Mouse (Mus musculus) neural tube, embryonic 10.5 days (tissue): ENCODE measurements around the gene Tcte2.

Experiments
- DNase-seq: peaks from one replicate; pipeline ENCODE4 v3.0.0-alpha.2; 2017; ENCODE audit warnings: low spot score; ENCODE audit errors: extremely low spot score

Tcte2 gene

GRCm38 (mm10) chr17:13745373-13745772, 16.3 kb downstream of the Tcte2 start:
- DNase-seq, result no peak

GRCm38 (mm10) chr17:13744824-13745223, 16.8 kb downstream of the Tcte2 start:
- no peak for DNase-seq

GRCm38 (mm10) chr17:13744219-13744618, 17.4 kb downstream of the Tcte2 start:
- DNase-seq, result no peak

GRCm38 (mm10) chr17:13743709-13744079, 17.9 kb downstream of the Tcte2 start:
- no peak for DNase-seq

- DNase-seq, result no peak
Measured at GRCm38 (mm10) chr17:13742941-13743708, 18.5 kb downstream of the Tcte2 start.

DNA sequence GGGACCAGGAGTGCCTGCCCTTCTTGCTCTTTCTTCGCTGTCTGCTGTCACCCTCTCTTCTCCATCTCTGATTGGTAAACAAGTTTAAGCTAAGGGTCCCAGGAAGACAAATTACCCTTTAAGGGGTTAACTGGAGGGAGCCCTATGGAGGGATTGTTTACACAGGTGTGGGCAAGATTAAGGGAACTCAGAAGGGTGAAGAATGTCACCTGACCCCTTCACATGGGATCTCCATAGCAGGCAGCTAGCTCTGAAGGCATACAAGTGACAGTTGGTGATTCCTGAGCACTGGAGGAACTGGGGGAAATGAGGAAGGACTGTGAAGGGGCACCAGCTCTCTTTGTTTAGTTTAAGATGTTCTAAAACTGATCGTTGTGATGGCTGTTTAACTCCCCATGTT, 19.3 kb downstream of the Tcte2 start:
- no peak for DNase-seq

DNA sequence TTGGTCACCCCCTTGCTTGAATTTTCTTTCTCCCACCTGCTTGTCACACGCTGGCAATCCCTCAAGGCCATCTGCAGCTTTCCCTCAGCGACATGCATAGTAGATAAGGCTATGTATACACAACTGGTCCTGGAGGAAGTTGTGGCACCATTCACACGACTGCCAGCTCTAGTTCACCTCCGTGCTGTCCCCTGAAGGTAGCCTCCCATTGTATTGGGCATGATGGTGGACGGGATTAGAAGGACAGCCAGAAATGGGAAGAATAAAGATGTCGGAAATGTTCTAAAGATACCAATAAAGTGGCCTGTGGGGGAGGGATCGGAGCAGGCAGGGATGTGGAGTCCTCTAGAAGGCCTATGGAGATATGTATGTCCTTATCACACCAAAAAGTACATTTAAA, 20.0 kb downstream of the Tcte2 start:
- DNase-seq, result no peak

DNA sequence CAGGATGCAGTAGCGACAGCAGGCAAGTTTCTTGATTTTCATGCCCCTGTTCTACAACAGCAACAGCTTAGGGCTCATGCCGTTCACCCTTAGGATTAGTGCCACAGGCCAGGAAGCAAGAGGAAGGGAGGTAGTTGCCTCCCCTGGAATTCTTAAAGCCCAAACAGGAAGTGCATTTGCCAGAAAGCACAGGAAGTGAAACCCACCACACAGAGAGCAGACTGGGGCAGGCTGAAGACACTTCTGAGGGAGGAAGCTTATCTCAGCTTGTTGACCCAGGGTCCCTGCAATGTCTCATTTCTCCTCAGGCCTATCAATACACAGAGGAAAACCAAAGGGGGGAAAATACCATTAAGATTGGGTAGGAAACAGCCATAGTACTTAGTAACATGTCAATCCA, 20.8 kb downstream of the Tcte2 start:
- no peak for DNase-seq

DNA sequence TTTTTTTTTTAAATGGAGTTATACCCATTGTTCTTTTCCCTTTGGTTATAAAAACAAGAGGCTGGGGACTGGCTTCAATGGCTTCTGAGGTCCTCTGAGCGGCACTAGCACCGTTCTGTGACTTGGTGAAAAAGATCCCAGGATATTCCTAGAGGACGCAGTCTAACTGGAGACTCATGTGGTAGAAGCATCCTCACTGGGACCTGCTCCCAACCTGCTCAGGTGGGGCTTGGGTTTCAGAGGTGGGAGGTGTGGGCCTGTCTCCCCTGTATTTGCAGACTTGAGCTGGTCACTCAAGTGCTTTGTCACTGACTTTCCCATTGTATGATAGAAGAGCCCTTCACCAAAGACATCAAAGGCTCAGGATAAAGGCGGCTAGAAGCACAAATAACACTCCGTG, 21.6 kb downstream of the Tcte2 start:
- DNase-seq, result no peak

DNA sequence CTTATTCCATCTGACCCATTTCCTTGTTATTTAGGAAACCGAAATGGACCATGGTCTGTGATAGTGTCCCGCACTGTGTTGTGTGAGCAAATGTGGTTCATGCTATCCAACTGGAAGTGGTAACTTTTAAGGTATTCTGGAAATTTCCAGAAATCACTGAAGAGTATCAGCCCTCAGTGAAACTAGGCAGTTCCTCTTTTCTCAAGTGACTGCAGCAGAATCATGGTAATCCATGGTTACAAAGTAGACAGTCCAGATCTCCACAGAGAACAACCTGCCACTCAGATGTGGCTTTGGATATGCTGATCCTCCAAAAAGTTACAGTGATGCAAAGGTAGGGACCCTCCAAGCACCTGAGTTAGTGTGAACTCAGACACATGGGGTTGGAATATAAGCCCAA, 22.7 kb downstream of the Tcte2 start:
- DNase-seq, result no peak

- DNase-seq, result no peak
Measured at GRCm38 (mm10) chr17:13738121-13738776, 23.4 kb downstream of the Tcte2 start.

DNA sequence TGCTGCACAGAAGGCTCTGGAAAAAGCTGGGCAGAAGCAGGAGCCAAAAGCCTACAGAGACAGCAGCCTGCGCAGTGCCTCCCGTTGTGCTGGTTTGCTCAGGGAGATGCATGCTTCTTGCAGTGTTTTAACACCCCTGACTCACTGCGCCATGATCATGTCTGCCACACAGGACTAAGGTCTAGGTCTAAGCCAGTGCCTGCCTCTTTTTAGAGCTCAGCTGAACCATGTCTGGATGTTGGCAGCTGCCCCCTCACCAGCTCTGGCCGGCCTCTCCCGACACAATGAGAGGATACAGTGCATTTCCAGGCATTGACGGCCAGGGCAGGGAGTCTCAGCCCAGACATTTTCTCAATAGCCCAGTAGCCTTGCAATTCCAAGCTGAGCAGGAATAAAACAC, 24.3 kb downstream of the Tcte2 start:
- no peak for DNase-seq

DNA sequence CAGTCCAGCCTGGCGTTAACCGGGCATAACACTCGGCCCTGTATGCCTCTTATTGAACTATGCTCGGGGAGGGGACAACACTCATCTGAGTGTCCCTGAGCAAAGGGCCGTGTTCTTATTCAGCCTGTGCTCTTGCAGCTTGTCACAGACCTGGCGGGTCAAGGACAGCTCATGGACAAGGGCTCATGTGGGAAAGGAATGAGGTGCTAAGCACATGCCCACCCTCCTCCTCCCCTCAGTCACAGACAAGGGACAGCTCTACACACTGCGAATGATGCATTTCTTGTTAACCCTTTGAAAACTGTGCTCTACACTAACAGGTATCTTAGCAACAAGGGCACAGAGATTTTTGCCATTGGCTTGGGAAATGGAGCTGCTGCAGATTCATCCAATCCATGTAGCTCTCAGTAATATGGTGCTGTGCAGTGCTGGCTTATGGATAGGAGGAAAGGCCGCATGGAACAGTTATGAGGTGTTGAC, 25.8 kb downstream of the Tcte2 start:
- DNase-seq, result no peak

DNA sequence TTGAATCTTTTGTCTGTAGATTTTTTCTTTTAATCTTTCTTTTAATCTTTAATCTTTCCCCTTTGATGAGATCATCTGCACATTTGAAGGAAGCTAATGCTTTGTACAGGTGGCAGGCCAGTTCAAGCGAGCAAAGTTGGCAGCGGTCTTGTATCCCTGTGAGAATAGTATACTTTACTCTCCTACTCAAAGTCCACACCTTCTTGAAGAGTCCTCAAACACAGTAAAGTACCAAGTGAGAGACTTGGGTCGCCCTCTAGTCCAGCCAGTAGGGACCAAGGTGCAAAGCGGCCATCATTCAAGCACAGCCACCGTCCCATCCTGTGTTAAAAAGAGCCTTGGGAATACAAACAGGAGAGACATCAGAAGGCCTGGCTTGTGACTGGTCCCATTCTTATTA, 26.6 kb downstream of the Tcte2 start:
- DNase-seq, result no peak

- DNase-seq, result no peak
Measured at GRCm38 (mm10) chr17:13733971-13734370, 27.7 kb downstream of the Tcte2 start.

GRCm38 (mm10) chr17:13732685-13733084, 28.9 kb downstream of the Tcte2 start:
- DNase-seq, result no peak

DNA sequence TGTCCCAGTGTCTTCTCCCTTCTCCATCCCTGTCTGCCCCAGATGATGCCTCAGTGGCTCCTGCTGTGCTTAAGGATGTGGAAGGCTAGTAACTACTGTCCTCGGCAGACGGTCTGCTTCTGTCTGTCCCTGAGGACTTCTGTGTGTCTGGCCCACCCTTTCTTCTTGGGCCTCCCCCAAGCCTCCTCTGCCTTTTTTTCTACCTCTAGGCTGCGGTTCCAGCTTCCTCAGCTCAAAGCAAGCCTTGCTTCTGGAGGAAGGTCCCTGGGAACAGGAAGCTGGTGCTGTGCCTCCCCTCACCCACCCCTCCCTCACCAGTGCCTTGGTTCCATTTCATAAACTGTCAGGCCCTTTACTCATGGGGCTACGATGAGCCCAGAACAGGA, 29.9 kb downstream of the Tcte2 start:
- DNase-seq, result no peak

GRCm38 (mm10) chr17:13730980-13731726, 30.5 kb downstream of the Tcte2 start:
- no peak for DNase-seq

GRCm38 (mm10) chr17:13726832-13727355, 34.7 kb downstream of the Tcte2 start:
- DNase-seq, result no peak

DNA sequence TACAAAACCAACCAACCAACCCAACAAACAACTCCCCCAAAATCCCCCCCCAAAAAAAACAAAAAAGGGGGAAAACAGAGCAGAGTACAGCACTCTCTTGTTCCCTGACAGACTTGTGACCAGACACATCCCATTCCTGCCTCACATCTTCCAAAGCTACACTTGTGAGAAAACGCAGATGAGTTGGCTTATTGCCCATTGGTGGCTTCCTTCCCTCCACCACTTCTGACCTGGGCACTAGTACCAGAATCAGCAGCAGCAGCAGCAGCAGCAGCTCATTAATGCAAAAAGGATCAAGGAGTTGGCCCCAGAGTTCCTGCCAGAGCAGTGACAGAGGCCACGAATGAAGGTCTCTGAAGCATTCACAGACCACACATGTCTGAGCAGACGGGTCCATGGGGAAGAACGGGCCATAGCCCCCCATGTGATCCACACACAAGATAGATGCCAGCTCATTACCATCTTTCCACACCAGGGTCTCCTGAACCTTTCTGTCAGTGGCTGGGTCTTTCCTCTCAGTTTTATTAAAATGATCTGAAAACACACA, 36.5 kb downstream of the Tcte2 start:
- no peak for DNase-seq

GRCm38 (mm10) chr17:13722434-13722833, 39.2 kb downstream of the Tcte2 start:
- no peak for DNase-seq

GRCm38 (mm10) chr17:13721372-13721771, 40.3 kb downstream of the Tcte2 start:
- DNase-seq, result no peak
